Mouse (Mus musculus): ENCODE measurements around the gene AB124611.

GRCm38 (mm10) chr9:21547075-21547941, 21.3 kb downstream of the AB124611 start:
- TF ChIP-seq CTCF (IDR thresholded peaks at IDR 0.05; ENCODE audit: control insufficient read depth, insufficient read depth, low read length) (no peak), POLR2A (IDR thresholded peaks at IDR 0.05; ENCODE audit: borderline replicate concordance, control insufficient read depth, low read depth, low read length) (no peak)
